Mouse (Mus musculus): ENCODE measurements around the gene Atf7ip. TPM values are rescaled to one million over a fixed set of nuclear protein-coding genes. Genes with fewer than 3 reads are reported as not detected.
A peak's percentile ranks its signal among the peaks of the same experiment; 100 is the strongest.

Atf7ip gene
- total RNA-seq, 4 experiments from 2014 or later: 90.9 to 100 (median 97.0) TPM

- no peak for DNase-seq (ENCODE audit: low spot score in 2 of 2)
Observed at GRCm38 (mm10) chr6:136486166-136486565, 19.8 kb upstream of the Atf7ip start.

DNA sequence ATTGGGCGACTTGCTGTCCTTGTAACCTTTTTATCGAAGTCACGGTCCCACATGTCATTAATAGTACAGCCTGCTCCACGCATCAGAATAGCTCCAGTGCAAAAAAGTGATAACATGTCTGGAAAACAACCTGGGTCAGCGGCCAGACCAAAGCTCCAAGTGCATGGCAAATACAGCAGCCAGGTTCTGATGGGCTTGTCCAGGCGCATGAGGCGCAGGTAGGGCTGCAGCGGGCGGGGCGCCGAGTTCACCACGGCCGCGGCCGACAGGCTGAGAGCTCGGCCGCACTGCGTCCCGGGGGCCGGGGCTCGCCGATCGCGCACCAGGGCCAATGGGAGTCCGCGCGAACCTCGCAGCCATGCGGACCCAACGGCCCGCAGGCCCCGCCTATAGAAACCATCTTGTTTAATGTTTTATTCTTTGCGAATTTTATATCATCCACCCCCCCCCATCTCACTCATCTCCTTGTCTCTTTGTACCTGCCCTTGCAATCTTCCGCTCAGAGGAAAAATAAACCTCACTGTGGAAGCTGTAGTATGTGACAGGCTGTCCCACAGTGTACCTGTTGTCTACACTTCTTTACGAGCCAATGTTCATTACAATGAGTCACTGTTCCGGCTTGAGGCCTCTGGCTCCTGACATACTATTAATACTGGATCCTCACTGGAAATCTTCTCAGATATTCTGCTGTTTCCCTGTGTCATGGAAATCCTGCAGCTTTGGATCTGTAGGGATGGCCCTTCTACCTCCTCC lies 19.0 kb upstream of the Atf7ip start:
- no peak for DNase-seq (ENCODE audit: low spot score in 2 of 2)

DNA sequence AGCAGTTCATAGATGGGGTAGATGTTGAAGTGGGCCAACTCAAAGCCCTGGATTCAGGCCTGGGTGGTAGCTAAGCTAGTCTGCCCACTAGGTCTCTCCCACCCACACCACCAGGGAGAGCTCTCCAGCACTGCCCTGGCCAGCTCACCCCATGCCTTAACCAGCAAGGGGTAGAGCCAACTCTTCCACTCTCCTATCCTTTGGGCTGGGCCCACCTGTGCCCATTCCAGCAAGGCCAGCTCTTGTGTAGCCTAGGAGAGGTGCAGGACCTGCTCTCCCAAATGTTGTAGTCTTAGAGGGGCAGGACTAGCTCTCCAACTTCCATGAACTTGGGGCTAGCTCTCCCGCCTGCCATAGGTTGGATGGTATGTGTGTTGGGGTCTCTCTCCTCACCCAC lies 18.4 kb upstream of the Atf7ip start:
- no peak for DNase-seq (ENCODE audit: low spot score in 2 of 2)

DNA sequence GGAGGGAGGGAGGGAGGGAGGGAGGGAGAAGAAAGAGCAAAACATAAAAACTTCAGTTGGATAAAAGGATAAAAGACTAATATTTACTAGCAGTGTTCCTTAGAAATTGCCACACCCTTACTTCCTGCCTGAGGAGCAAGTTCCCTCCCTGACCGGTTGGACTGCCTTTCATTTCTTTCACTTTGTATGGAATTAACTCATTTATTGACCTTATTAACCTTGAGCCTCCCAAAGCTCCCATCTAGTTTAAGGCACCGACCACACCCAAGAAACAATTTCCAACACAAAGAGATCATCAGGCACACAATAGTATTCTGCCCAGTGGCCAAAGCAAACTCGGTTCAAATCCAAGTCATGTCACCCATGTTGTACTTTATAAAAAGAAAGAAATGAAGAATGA lies 16.1 kb upstream of the Atf7ip start:
- no peak for DNase-seq (ENCODE audit: low spot score in 2 of 2)

GRCm38 (mm10) chr6:136490516-136491475 lies 15.2 kb upstream of the Atf7ip start:
- DNase-seq (ENCODE audit: low spot score in 2 of 2): no peak

DNA sequence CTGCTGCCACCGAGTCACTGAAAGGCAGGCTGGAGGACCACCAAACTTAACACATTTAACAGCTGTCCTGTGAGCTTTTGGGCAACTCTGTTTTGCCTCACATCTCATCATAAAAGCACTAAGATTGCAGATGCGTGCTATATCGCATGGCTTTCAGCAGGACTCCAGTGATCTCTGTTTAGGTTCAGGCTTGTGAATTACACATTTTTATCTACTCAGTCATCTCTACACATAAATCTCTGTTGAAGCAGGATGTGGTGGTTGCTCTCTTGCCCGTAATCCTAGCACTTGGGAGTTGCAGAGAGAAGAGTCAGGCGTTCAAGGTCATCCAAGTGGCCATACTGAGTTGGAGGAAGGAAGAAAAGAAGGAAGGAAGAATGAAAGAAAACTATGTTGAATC lies 14.3 kb upstream of the Atf7ip start:
- no peak for DNase-seq (ENCODE audit: low spot score in 2 of 2)

DNA sequence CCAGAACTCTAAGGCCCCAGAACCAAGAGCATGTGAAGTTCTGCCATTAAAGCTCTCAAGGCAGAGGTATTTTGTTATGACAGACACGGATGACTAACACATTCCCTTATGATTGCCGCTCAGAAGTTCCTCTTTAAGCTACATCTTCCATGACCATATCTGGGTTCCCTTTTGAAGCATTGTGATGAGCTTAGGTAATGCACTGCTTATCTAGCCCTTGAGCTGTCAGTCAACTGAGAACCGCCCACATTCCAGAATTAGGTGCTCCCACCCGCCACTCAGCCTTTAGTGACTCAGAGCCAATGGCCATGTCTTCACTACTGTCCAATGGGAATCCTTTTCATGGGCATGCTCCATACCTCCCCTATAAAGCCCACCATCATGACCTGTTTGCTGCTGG lies 13.7 kb upstream of the Atf7ip start:
- no peak for DNase-seq (ENCODE audit: low spot score in 2 of 2)

DNA sequence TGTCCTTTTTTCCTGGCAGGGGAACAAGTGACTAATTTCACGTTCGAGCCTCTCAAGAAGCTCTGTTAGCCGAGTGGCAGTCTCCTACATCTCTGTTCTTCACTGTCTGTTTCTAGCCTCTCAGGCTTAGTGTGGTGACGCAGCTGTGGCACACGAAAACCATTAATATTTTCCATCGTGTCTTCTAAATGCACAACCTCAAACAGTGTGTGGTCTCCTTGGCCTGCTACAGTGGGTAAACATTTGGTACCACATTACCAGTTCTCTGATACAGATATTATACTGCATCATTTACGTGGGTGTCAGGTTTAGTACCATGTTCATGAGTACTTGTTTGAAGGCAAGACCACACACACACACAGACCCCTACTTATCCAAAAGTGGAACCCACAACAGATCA lies 12.5 kb upstream of the Atf7ip start:
- no peak for DNase-seq (ENCODE audit: low spot score in 2 of 2)

GRCm38 (mm10) chr6:136493910-136494751 lies 11.8 kb upstream of the Atf7ip start:
- DNase-seq (ENCODE audit: low spot score in 2 of 2): no peak

DNA sequence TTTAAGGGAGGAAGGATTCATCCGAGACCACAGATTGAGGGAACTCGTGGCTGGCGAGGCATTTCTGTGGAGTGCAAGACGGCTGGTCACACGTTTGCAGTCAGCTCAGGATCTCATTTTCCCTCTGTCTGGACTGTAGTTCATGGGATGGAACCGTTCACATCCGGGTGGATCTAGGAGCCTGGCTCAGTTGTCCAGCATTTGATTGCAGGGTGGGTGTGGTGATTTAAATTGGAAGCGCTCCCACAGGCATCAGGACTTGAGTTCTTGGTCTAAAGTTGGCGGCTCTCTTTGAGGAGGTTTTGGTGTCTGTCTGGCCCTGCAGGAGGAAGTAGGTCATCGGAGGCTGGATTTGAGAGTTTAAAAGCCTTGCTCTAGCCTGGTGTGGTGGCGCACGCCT lies 10.9 kb upstream of the Atf7ip start:
- no peak for DNase-seq (ENCODE audit: low spot score in 2 of 2)

GRCm38 (mm10) chr6:136497744-136498143 lies 8.2 kb upstream of the Atf7ip start:
- DNase-seq (ENCODE audit: low spot score in 2 of 2): no peak

GRCm38 (mm10) chr6:136499292-136499977 lies 6.5 kb upstream of the Atf7ip start:
- DNase-seq (ENCODE audit: low spot score in 2 of 2): no peak

DNA sequence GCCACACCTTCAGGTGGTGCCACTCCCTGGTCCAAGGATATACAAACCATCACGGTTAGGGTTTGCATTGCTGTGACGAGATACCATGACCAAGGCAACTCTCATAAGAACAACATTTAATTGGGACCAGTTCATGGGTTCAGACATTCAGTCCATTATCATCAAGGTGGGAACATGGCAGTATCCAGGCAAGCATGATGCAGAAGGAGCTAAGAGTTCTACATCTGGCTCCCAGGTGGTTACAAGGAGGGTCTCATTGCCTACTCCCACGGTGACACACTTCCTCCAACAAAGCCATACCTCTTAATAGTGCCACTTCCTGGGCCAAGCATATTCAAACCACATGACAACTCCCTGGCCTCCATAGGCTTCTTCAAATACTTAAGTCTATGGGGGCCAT lies 2.7 kb downstream of the Atf7ip start:
- no peak for DNase-seq (ENCODE audit: low spot score in 2 of 2)

- DNase-seq (ENCODE audit: low spot score in 2 of 2): no peak
Observed at GRCm38 (mm10) chr6:136510945-136511344, 5.0 kb downstream of the Atf7ip start.

DNA sequence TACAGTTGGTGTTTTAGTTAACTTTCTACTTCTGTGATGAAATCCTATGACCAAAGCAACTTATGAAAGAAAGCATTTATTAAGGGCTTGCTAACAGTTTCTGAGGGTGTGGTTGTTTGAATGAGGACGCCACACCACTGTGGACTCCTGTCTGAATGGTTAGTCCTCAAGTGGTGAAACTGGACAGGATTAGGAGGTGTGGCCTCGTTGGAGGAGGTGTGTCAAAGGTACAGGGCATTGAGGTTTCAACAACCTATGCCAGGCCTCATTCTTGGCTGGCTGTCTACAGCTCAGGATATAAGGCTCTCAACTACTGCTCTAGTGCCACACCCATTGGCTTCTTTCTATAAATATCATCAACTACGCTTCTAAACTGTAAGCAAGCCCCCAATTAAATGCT lies 6.4 kb downstream of the Atf7ip start:
- DNase-seq (ENCODE audit: low spot score in 2 of 2): no peak

DNA sequence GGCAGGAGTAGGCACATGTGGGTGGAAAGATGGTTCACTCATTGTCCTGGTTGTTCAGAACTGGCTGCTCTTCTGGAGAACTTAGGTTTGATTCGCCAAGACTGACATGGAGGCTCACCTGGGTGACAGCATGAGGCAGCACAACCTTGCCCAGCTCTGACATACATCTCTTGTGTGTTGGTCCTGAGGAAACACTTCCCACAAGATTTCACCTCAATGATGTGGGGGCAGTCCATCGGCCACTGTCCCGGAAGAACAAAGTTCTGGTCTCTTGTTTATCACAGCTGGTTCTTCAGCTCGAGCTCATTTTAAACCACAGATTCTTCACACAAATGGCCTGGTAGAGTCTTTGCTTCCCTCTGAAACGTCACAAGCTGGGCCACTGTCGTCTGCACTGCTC lies 10.7 kb downstream of the Atf7ip start:
- no peak for DNase-seq (ENCODE audit: low spot score in 2 of 2)

GRCm38 (mm10) chr6:136517221-136517620 lies 11.3 kb downstream of the Atf7ip start:
- no peak for DNase-seq (ENCODE audit: low spot score in 2 of 2)

- peak; percentile 97 for DNase-seq (ENCODE audit: low spot score in 2 of 2)
Observed at GRCm38 (mm10) chr6:136518537-136519246, 12.7 kb downstream of the Atf7ip start.

DNA sequence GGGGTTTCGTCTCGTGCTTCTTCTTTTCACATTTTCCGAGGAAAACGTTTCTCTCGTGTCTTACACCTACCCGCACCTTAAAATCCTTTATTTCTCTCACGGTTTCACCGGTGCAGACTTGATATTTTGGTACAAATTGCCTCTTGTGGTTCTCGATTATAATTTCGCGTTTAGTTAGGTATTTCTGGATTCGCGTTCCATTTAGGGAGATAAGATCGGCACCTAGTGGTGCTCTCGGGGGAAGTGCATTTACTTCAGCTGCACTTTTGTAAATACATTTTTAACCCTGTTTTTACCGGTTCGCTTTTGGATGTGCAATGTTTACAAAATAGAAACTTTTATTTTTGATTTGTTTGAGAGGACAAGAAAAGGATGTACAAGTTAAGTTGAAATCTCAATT lies 13.3 kb downstream of the Atf7ip start:
- DNase-seq (ENCODE audit: low spot score in 2 of 2): no peak

- DNase-seq (ENCODE audit: low spot score in 2 of 2): no peak
Observed at GRCm38 (mm10) chr6:136520361-136520760, 14.4 kb downstream of the Atf7ip start.
